Mouse (Mus musculus) left cerebral cortex, adult 11 months (tissue): ENCODE results near the gene Ptprj.
"Not testable (repeated sequence)": the region's sequence is repeated elsewhere in the genome, so short reads cannot be mapped to it uniquely, and the experiment has no call there.

ENCODE experiments used
- DNase-seq: peaks from one replicate; pipeline ENCODE4 v3.0.0; 2022; ENCODE audit warnings: low spot score

Gene Ptprj

DNA sequence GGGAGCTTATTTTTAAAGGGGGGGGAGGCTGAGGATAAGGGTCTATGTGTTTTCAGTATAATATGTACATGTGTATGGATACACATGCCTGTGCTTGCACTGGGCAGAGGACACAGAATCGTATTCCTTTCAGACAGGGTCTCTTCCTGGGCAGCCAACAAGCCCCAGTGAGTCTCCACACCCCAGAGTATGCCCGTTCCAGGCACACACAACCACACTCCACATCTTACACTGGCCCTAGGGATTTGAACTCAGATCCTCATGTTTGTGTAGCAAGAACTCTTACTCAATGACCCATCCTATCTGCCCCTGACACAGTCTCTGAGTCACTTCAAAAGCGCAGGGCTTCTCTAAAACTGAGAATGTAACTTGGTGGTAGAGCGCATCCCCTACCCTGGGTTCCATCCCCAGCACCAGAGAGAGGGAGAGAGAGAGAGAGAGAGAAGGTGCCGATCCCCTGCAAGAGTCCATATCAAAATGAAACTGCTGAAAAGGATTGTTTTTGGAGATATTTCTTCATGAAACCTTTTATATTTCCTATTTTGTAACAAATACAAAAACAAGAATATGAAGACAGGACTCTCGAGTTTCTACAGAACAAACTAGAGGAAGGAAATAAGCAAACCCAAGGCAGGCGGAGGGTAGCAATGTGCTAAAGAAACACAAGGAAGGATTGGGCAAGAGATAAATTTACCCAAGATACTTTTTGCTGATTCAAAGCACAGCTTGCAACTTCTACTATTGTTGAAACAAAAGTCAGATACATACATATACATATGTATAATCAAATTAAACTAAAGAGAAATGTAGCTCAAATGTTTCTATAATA lies 2.8 kb downstream of the Ptprj start:
- no peak for DNase-seq

DNA sequence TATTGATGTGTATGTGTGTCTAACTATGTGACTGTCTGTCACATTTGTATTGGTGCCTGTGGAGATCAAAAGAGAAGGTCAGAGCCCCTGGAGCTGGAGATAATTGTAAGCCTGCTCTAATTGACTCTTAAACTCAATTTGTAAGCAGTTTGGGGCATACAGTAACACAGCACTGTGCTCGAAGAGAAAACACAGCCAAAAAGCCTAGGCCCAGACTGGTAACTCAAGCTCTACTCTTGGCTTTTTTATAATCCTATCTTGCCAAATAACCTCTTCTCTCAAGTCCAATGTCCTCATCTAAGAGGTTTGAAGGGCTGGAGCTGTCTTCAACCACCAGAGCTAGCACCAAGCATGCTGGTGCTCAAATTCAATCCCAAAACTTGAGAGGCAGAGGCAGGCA lies 3.5 kb downstream of the Ptprj start:
- no peak for DNase-seq

DNA sequence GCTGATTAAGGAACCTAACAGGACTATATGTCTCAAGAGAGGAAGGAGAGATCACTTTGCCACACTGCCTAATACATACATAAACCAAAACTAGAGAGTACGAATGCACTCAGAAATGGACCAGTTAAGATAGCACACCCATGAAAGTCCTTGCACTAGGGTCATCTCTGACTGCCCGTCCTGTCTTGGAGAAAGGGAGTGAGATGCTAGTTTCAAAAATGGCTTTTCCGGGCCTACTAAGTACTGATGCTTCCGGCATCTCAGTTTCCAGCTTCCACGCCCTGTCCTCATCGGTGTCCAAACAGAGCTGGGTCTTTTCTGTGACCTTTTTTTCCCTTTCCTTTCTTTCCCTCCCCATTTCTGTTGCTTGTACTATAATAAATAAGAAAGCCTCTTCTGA lies 4.0 kb downstream of the Ptprj start:
- DNase-seq = no peak

DNA sequence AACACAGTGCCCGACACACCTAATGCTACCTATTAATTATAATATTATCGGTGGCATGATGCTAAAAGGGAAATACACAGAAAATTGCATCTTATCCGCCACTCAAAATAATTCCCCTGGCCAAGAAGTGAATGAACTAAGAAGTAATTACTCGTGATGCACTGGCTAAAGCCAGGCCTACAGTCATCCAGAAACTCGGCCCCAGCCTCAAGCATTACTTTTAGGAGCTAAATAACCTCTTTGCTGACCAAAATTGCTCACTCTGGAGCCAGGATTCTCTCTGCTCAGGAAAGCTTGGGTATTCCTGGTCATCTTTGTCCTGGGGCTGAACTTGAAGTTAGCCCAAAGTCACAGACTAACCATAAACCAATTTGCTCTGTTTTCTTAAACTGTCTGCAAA lies 4.7 kb downstream of the Ptprj start:
- no peak for DNase-seq

- DNase-seq = no peak
Measured at GRCm38 (mm10) chr2:90575116-90575515, 5.3 kb downstream of the Ptprj start.

- DNase-seq = no peak
Measured at GRCm38 (mm10) chr2:90574536-90574935, 5.9 kb downstream of the Ptprj start.

GRCm38 (mm10) chr2:90573640-90574526 lies 6.6 kb downstream of the Ptprj start:
- DNase-seq = no peak

DNA sequence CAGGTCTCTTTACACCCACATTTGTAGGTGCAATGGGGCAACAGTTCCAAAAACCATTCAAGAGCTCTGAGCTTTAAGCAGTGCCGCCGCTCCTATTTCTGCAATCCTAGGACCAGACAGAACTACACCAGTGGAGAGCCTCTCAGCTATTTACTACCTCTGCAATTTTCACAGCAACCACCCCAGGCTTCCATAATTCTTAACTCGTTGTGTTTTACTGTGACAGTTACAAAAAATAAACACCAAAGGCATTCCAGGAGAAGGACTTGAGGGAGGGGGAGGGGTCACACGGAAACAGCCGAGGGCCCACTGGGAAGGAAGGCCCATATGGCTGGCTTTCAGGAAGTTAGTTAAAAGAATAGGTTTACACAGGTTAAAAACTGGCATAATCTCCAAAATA lies 8.3 kb downstream of the Ptprj start:
- DNase-seq = no peak

GRCm38 (mm10) chr2:90571399-90571798 lies 9.0 kb downstream of the Ptprj start:
- DNase-seq = not testable (repeated sequence)

GRCm38 (mm10) chr2:90570871-90571270 lies 9.6 kb downstream of the Ptprj start:
- DNase-seq = no peak

GRCm38 (mm10) chr2:90570216-90570615 lies 10.2 kb downstream of the Ptprj start:
- DNase-seq = no peak

- DNase-seq = no peak
Measured at GRCm38 (mm10) chr2:90568961-90569481, 11.4 kb downstream of the Ptprj start.

DNA sequence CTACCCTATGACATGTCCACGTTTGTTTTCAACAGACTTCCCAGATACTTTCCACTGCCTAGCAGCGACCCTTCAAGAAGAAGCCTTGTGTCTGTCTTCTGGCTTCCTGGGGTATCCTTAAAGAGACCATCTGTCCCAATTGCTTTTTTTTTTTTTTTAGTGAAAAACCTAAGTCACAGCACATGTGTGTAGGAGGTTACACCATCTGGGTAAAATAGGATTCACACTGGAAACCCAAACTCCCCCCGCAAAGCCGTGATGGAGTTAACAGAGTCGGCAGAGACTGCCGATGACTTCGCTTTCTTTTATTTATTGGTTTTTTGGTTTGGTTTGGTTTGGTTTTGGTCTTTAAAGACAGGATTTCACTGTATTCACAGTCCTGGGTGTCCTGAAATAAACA lies 12.4 kb downstream of the Ptprj start:
- no peak for DNase-seq

- no peak for DNase-seq
Measured at GRCm38 (mm10) chr2:90566773-90567528, 13.5 kb downstream of the Ptprj start.

GRCm38 (mm10) chr2:90566046-90566445 lies 14.4 kb downstream of the Ptprj start:
- DNase-seq = no peak

GRCm38 (mm10) chr2:90565192-90565929 lies 15.1 kb downstream of the Ptprj start:
- DNase-seq = no peak

GRCm38 (mm10) chr2:90564552-90564951 lies 15.9 kb downstream of the Ptprj start:
- no peak for DNase-seq

- no peak for DNase-seq
Measured at GRCm38 (mm10) chr2:90563171-90563570, 17.3 kb downstream of the Ptprj start.

DNA sequence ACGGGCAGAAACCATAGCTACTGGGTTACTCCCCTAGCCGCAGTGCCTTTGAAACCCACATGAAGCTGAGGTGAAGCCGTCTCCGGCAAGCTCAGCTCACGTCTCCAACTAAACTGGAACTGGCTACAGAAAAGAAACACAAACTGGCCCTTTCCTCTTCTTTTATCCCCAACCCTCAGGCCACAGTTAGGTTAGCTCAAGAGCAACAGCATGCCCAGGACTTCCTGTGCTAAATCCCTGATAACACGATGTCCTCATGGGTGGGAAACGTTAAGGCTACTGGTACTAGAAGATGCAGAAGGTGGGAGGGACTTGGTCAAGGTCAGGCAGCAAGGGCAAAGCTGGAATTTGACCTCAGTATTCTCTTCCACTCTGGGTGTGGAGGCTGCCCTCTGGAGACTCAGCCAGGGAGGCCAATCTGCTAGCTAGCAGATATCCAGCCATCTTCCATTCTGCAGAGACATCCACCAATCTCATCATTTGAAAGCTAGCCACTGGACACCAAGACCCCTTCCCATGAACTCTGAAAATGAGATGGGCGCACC lies 18.2 kb downstream of the Ptprj start:
- no peak for DNase-seq

DNA sequence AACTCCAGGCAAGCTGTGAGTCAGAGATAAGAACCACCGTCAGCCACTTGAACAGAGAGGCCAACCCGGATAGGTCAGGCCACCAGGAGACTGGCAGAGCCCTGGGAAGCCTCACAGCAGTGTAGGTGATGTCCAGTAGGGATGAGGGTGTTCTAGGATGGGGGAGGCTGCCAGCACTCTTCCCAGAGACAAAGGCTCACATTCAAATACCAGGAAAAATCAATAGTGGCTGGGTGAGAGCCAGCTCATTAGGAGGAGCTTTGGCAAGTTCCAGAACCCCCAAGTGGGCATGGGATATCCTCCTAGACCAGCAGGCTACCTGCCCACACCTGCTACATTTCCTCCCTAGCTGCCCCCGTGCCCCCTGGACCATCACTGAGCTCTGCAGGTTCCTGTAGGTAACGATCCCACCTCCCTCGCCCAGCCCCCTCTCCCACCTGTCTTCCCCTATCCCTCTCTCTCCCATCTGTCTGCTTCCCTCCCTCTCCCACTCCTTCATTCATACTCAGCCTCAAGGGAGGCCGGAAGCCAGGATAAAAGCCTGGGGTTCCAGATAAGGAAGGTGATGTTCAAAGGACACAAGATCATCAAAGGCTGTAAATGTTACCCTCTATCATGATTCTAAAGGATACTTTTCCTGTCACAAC lies 20.1 kb downstream of the Ptprj start:
- no peak for DNase-seq
